Mouse (Mus musculus) hindbrain, embryonic 15.5 days (tissue): ENCODE results near the gene Gm11733. TPM values are rescaled to one million over a fixed set of nuclear protein-coding genes. Genes with fewer than 3 reads are reported as not detected.

Experiments used
- ATAC-seq: fragments of 200-750 bp; cut with Nextera tagmentation; 2 replicates; pipeline ENCODE4 v1.8.0; 2017; ENCODE audit warnings: low read depth, moderate number of reproducible peaks, moderate TSS enrichment; ENCODE audit not compliant: low FRiP score
- H3K27ac ChIP-seq: fragments of 300-500 bp; sonication (generic); replicated peaks from 2 replicates; pipeline ENCODE4 v1.5.1; 2015; ENCODE audit warnings: mild to moderate bottlenecking, inconsistent platforms
- H3K27me3 ChIP-seq: fragments of 300-500 bp; sonication (generic); 2 replicates; pipeline ENCODE4 v1.6.1; 2015; ENCODE audit warnings: control low read depth, inconsistent platforms
- H3K36me3 ChIP-seq: fragments of 300-500 bp; sonication (generic); 2 replicates; pipeline ENCODE4 v1.6.1; 2015; ENCODE audit warnings: control low read depth, inconsistent platforms
- H3K4me1 ChIP-seq: fragments of 300-500 bp; sonication (generic); replicated peaks from 2 replicates; pipeline ENCODE4 v1.6.1; 2015; ENCODE audit warnings: control low read depth, inconsistent platforms
- H3K4me2 ChIP-seq: fragments of 300-500 bp; sonication (generic); 2 replicates; pipeline ENCODE4 v1.6.1; 2015; ENCODE audit warnings: moderate library complexity, mild to moderate bottlenecking, inconsistent platforms
- H3K4me3 ChIP-seq: fragments of 300-500 bp; sonication (generic); 2 replicates; pipeline ENCODE4 v1.5.1; 2015; ENCODE audit warnings: mild to moderate bottlenecking, inconsistent platforms
- H3K9ac ChIP-seq: fragments of 300-500 bp; sonication (generic); 2 replicates; pipeline ENCODE4 v1.6.1; 2015; ENCODE audit warnings: inconsistent platforms
- H3K9me3 ChIP-seq: fragments of 300-500 bp; sonication (generic); 2 replicates; pipeline ENCODE4 v1.6.1; 2016; ENCODE audit warnings: control low read depth, inconsistent platforms
- WGBS: fragments of 180-500 bp; shearing (Covaris S2); methylation state at CpG from one replicate; pipeline ENCODE4 v1.1.7; 2015; 5-methylcytosine and 5-hydroxymethylcytosine counted together
- polyA plus RNA-seq: library from polyadenylated mRNA; unstranded; fragments of >200 nt; fragmentation: Nextera tagmentation; extraction: Ambion mirVana; gene quantifications from 2 replicates; pipeline ENCODE4 v1.2.1, GENCODE M21; 2015

Gm11733 gene
- polyA plus RNA-seq, 1 experiment from 2014 or later: not detected

DNA sequence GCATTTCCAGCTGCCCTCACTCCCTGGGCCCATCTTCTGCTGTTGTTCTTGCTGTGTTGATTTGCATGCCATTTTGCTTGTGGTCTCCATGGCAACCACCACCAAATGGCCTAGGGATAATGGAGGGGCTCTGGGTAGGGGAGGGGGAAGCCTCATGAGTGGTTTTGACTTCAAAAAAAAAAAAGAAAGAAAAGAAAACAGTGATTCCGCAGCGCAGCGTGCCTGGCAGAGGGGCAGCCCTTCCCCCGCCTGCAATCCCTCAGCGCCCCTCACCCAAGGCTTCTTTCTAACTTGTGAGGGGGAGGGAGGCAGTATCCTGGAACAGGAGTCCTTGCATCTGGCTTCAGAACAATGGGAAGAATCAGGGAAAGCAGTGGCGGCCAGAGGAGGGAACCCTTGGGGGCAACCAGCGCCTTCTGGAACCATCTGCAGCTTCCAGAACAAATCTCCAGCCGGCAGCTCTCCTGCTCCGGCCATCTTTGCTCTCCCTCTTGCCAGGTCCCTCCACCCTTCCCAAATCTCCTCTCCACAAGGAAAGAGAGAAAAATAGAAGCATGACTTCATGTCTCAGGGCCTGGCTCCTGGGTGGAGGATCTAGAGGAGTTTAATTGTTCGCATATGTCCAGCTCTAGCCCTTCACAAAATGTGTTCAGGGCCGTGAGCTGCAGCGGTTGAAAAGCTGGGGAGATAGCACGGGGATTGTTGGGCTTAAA is 5.0 kb upstream of the Gm11733 start:
- Histone ChIP-seq H3K9ac (peak overlapping the region; percentile 9; the same call in 1 of the 2 replicates), H3K4me3 (no peak overlapping the region), H3K4me1 (peaks cover 59% of the 10 kb centered on the region), H3K36me3 (no peaks in the 10 kb centered on the region), H3K27me3 (no peaks in the 10 kb centered on the region), H3K4me2 (peak overlapping the region; percentile 31), H3K9me3 (no peaks in the 10 kb centered on the region), H3K27ac (peak overlapping the region; percentile 86)
- ATAC-seq: peak; percentile 64
- WGBS: 2% methylated on average over 13 of the region's 13 CpGs

DNA sequence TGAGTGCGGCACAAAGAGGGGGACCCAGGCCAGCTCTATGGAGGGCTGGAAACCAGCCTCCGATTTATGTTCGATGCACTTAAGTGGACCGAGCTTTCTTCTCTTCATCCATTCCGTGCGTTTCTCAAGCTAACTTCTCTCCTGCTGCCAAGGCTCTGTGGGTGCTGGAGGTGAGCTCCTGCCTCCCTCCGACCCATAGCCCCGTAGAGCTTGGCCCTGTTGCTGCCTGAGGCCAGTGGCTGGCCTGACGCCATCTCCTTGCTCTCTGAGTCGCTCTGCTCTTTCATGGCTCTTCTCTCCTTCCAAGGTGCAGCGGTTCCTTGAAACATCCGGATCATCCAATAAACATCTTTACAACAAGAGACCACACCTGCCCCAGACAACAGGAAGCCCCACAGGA is 4.4 kb upstream of the Gm11733 start:
- H3K4me1 ChIP-seq: peaks cover 65% of the 10 kb centered on the region
- ATAC-seq: no peak
- no peak overlapping the region for H3K4me3 ChIP-seq
- H3K36me3 ChIP-seq: no peaks in the 10 kb centered on the region
- H3K27ac ChIP-seq: peak overlapping the region; percentile 86
- WGBS: 30% methylated on average over 12 of the region's 12 CpGs
- no peaks in the 10 kb centered on the region for H3K9me3 ChIP-seq
- no peak overlapping the region for H3K9ac ChIP-seq
- H3K27me3 ChIP-seq: no peaks in the 10 kb centered on the region
- peak overlapping the region; percentile 31 for H3K4me2 ChIP-seq

DNA sequence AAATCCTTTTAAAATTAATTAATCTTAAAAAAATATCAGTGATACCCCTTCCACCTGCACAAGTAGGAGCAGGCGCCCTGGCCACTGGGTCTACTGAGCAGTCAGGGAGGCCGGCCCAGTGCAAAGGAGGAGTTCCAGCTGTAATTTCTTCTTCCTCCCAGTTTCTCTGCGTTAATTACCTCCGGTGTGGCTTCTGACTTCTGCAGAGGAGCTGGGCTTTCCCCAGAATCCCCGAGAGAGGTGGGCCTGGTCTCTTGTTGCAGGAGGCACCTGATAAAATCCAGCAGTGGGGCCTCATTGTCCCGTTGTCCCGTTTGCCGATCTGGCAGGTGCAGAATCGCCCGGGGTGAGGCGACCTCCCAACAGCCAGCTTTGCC is 1.9 kb upstream of the Gm11733 start:
- no peak for ATAC-seq
- Histone ChIP-seq H3K9ac (no peak overlapping the region), H3K27ac (peak overlapping the region; percentile 88), H3K4me3 (peak overlapping the region; percentile 21), H3K4me2 (peak overlapping the region; percentile 52), H3K4me1 (peaks cover 68% of the 10 kb centered on the region), H3K9me3 (no peaks in the 10 kb centered on the region), H3K36me3 (no peaks in the 10 kb centered on the region), H3K27me3 (no peaks in the 10 kb centered on the region)
- WGBS: 14% methylated on average over 11 of the region's 11 CpGs

DNA sequence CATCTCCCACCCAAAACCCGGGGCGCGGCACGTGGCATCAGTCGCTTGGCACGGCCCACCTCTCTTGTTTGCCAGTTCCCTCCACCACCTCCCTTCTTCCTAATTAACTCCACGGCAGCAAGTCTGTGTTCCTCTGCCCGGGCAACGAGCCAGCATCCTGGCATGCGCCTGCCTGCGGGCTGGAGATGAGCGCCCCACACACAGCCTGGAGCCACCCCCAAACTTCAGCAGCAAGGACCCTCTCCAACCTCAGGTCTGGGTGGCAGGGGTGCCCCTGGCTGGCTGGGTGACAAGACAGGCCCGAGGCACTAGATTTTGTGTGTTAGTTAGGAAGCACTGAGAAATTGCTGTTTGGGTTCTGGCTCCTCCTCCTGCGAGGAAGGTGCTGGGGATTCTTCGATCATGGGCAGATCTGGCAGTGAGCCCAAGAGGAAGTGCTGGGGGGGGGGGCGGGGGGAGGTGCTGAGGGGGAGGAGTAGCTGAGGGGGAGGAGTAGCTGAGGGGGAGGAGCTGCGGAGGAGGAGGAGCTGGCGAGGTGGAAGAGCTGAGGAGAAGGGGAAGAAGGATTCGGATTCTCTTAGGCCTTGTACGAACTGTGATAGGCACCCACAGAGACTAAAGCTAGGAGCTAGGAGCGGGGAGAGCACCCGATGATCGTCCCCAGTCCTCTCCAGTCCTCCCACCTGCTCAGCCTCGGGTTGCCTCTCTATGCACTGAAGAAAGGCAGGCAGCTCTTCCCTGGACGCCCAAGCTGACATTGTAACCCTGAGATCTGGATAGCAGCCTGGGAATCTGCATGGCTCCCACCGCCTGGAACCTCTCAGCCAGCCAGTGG is 1.3 kb upstream of the Gm11733 start:
- 0 out of 2 replicates have a peak overlapping the region, but pooled peaks have one; percentile 30 for H3K9ac ChIP-seq
- no peaks in the 10 kb centered on the region for H3K9me3 ChIP-seq
- peak overlapping the region; percentile 21 for H3K4me3 ChIP-seq
- WGBS: 5% methylated on average over 23 of the region's 26 CpGs
- no peaks in the 10 kb centered on the region for H3K36me3 ChIP-seq
- peak overlapping the region; percentile 88 for H3K27ac ChIP-seq
- H3K4me1 ChIP-seq: peaks cover 68% of the 10 kb centered on the region
- 0 out of 2 replicates have a peak, but pooled peaks cover 4% of the 10 kb centered on the region for H3K27me3 ChIP-seq
- peak; percentile 36 for ATAC-seq
- H3K4me2 ChIP-seq: peak overlapping the region; percentile 52

DNA sequence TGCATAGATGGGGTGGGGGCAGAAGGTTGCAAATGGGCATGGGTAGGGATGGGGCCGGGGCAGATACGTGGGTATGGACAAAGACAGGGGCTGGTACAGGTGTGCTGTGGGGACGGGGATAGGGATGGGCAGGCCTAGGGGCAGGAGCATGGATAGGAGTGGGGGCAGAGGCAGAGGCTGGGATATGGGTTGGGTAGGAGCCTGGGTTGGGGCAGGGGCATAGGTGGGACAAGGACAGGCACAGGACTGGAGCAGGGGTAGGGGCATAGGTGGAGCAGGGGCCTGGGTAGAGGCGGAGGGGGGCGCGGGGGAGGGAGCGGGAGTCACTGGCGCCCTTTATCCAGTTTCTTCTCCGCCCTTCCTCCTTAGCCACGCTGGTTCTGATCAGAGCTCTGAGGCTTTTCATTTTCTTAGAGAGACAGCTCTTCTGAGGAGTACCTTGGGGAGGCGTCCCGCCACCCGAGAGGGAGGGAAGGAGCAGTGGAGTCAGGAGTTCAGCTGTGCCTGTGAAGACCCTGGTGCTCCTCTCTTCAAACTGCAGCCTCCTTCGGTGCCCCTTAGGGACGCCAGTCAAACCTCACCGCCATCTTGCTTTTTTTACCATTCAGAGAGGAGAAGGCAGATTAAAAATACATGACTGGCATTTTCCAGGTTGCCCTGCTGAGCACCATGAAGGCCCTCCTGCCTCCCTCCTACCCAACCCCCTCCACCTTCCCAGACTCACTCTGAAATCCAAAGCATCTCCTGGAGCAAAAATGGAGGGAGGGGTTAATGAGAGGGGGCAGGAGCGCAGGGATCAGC is 7.4 kb downstream of the Gm11733 start:
- H3K36me3 ChIP-seq: no peaks in the 10 kb centered on the region
- no peak overlapping the region for H3K4me3 ChIP-seq
- H3K27ac ChIP-seq: no peak overlapping the region
- no peaks in the 10 kb centered on the region for H3K9me3 ChIP-seq
- 0 out of 2 replicates have a peak, but pooled peaks cover 10% of the 10 kb centered on the region for H3K27me3 ChIP-seq
- no peak overlapping the region for H3K4me2 ChIP-seq
- no peak overlapping the region for H3K9ac ChIP-seq
- WGBS: 62% methylated on average over 17 of the region's 17 CpGs
- H3K4me1 ChIP-seq: peaks cover 18% of the 10 kb centered on the region
- peak; percentile 59; the same call in 1 of the 2 replicates for ATAC-seq

DNA sequence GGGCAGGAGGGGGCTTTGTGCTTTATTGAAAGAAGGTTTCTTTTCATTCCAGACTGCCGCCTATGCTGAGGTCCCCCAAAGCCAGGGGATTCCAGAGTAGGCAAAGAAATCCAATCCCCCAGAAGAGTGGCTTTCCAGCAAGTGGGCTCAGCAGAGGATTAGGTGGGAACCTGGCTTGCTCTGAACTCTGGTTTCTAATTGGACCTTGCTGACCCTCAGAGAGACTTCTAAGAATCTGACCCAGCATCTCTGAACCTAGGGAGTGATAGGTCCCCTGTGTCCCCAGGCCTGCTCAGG is 8.0 kb downstream of the Gm11733 start:
- Histone ChIP-seq H3K27ac (no peak overlapping the region), H3K36me3 (no peaks in the 10 kb centered on the region), H3K27me3 (0 out of 2 replicates have a peak, but pooled peaks cover 10% of the 10 kb centered on the region), H3K4me3 (no peak overlapping the region), H3K9ac (no peak overlapping the region), H3K4me1 (peaks cover 23% of the 10 kb centered on the region), H3K4me2 (no peak overlapping the region), H3K9me3 (no peaks in the 10 kb centered on the region)
- ATAC-seq: no peak
- WGBS: 9% methylated on average over 1 of the region's 1 CpGs

DNA sequence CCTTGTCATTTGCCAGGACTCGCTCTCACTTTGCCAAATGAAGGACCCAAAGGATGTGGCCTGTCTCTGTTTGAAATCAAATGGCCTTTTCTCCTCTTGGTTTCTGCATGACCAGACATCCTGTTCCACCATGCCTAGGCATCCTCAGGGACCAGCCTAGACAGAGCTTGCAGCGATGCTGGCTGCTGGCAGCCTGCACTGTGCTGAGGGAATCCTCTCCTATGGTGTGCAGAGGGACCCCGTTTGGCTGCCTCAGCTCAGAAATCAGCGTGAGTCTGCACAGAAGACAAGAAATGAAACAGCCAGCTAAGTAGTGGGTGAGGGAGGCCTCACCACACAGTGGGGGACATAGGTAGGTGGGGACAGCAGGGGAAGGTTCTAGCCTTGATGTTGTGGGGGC is 12.6 kb downstream of the Gm11733 start:
- peak overlapping the region; percentile 90 for H3K27ac ChIP-seq
- no peaks in the 10 kb centered on the region for H3K36me3 ChIP-seq
- ATAC-seq: peak; percentile 69; the same call in 1 of the 2 replicates
- peak overlapping the region; percentile 38; the same call in 1 of the 2 replicates for H3K4me2 ChIP-seq
- H3K4me1 ChIP-seq: peaks cover 42% of the 10 kb centered on the region
- H3K27me3 ChIP-seq: 0 out of 2 replicates have a peak, but pooled peaks cover 5% of the 10 kb centered on the region
- H3K9ac ChIP-seq: no peak overlapping the region
- WGBS: 9% methylated on average over 4 of the region's 4 CpGs
- H3K9me3 ChIP-seq: no peaks in the 10 kb centered on the region
- H3K4me3 ChIP-seq: no peak overlapping the region

DNA sequence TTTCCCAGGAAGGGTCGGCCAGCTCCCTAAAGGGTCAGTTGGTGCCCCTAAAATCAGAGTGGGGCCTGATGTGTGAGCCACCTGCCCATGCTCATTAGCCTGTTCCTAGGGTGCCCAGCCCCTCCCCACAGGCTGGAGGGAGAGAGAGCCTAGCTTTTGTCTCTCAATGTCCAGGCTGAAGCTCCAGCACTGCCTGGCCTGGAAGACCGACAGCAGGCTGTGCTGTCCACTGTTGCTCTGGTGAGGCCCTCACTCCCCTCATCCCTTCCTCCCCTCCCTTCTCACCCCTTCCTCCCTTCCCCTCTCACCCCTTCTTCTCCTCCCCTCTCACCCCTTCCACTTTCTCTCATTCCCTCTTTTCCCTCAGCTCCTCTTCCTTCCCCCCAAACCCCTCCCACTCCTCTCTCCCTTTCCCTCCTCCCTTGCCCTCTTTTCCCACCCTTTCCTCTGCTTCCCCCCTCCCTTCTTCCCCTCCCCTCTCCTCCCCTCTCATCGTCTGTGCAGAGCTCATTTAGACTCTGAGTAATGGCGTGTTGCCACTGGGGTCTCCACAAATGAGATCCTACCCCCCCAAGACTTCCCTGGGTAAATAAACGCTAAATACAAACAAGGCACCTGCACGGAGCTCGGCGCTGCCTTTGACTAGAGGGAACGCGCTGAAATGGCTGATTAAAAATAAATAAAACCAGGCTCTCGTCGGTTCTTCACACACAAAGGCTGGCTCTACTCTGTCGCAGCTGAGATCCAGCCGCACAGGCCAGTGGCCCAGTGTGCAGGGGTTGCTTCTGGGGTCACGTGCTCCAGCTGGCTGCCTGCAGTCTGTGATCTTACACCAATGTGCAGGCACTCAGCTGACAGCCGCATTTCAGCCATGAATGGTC is 13.3 kb downstream of the Gm11733 start:
- peak; percentile 91 for ATAC-seq
- Histone ChIP-seq H3K9ac (0 out of 2 replicates have a peak overlapping the region, but pooled peaks have one; percentile 10), H3K4me3 (0 out of 2 replicates have a peak overlapping the region, but pooled peaks have one; percentile 9), H3K4me2 (peak overlapping the region; percentile 38), H3K4me1 (peaks cover 42% of the 10 kb centered on the region), H3K27ac (peak overlapping the region; percentile 90), H3K36me3 (no peaks in the 10 kb centered on the region), H3K9me3 (no peaks in the 10 kb centered on the region), H3K27me3 (0 out of 2 replicates have a peak, but pooled peaks cover 5% of the 10 kb centered on the region)
- 5% methylated on average over 16 of the region's 16 CpGs for WGBS

DNA sequence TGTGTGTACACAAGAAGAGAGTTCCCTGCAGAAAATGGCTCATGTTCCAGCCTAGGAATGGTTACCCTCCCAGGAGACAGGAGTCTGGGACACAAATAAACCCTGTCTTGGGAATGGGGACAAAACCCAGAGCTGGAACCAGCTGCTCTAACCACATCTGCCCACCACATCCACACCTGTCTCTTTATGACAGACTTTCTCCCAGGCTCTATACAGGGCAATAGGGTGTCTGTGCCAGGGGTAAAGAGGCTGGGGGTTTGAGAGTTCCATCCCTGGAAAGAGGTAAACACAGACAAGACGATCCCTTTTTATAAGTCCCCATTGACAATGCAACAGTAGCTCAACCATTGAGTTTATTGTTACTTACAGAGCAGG is 14.0 kb downstream of the Gm11733 start:
- peak overlapping the region; percentile 38 for H3K4me2 ChIP-seq
- no peaks in the 10 kb centered on the region for H3K36me3 ChIP-seq
- 0 out of 2 replicates have a peak overlapping the region, but pooled peaks have one; percentile 10 for H3K9ac ChIP-seq
- peaks cover 42% of the 10 kb centered on the region for H3K4me1 ChIP-seq
- no peak overlapping the region for H3K4me3 ChIP-seq
- H3K27ac ChIP-seq: peak overlapping the region; percentile 90
- H3K27me3 ChIP-seq: 0 out of 2 replicates have a peak, but pooled peaks cover 5% of the 10 kb centered on the region
- 42% methylated on average over 1 of the region's 1 CpGs for WGBS
- ATAC-seq: peak; percentile 60
- no peaks in the 10 kb centered on the region for H3K9me3 ChIP-seq

DNA sequence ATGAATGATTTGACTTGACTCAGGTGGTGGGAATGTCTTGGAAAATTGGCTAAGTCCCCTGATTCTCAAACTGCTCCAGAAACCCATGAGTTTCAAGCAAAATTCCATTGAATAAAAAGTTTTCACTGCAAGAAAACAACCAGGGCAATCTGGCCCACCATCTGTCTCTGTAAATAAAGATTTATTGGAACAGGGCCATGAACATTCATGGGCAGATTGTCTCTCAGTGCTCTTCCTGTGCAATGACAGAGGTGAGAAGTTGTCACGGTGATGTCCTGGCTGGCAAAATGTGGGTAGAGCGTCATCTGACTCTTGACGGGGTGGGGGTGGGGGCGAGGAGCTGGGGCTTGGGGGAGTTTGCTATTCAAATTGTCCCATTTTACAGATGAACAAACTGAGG is 24.8 kb downstream of the Gm11733 start:
- H3K36me3 ChIP-seq: no peaks in the 10 kb centered on the region
- no peak overlapping the region for H3K4me3 ChIP-seq
- H3K27ac ChIP-seq: no peak overlapping the region
- ATAC-seq: no peak
- H3K9me3 ChIP-seq: no peaks in the 10 kb centered on the region
- 84% methylated on average over 4 of the region's 4 CpGs for WGBS
- H3K4me2 ChIP-seq: no peak overlapping the region
- H3K27me3 ChIP-seq: no peaks in the 10 kb centered on the region
- H3K4me1 ChIP-seq: no peaks in the 10 kb centered on the region
- no peak overlapping the region for H3K9ac ChIP-seq
